Mouse (Mus musculus): Measurements from ENCODE around the gene Lemd1.

Lemd1 gene

DNA sequence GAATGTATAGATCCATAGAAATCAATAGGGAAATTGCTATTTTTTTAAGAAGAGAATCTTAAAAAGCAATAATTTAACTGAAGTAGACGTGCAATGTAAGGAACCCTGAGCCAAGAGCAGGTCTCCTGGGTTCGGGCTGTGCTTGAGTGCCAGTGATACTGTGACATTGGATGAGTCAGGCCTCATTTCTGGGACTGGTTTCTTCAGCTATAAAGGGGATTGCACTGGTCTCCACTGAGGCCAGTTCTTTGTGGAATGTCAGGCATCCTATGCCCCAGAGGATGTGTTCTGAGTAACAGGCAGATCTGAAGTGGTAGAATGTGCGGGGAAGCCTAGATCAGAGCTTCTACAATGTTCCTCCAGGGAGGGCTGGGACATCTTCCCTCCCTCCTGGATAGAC, 15.6 kb downstream of the Lemd1 start:
- CTCF ChIA-PET, result interaction anchor here in 2 of 4 experiments (1.0 to 1.6 kb wide), 3 partner anchors 14 to 149 kb away, joined by 3 to 5 read pairs (median 4); no protein-coding TSS in a partner anchor
- POLR2A ChIA-PET, result interaction anchor here in 2 of 4 experiments (0.5 to 11.8 kb wide), 7 partner anchors 12 to 183 kb away, joined by 3 to 100 read pairs (median 6); partner anchors contain the start of genes AC124108.1 (in 1 of the 2) and Lemd1 (in 1 of the 2)

DNA sequence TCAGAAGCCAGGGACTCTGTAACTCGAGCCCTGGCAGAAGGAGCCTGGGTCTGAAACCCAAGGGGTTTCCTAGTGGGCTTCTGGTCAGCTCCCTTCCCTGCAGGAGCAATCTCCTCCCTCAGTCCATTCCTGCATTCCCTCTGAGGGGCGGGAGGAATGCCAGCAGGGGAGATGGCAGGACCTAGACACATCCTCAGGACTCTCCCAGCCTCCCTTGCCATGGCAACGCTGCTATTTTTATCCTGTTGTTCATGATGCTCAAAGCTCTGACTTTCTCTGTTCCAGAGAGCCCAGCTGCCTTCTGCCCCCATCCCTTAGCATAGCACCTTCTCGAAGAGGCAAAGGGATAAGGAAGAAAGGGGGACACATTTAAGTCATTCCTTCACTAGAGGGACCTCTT, 16.9 kb downstream of the Lemd1 start:
- ChIA-PET POLR2A (interaction anchor here in 3 of 4 experiments (0.6 to 11.8 kb wide), 10 partner anchors 11 to 200 kb away, joined by 3 to 100 read pairs (median 5); partner anchors contain the start of genes AC124108.1 (in 1 of the 3) and Lemd1 (in 1 of the 3)), CTCF (interaction anchor here in 3 of 4 experiments (0.6 to 1.5 kb wide), 9 partner anchors 10 to 148 kb away, joined by 3 to 5 read pairs (median 3); no protein-coding TSS in a partner anchor)

DNA sequence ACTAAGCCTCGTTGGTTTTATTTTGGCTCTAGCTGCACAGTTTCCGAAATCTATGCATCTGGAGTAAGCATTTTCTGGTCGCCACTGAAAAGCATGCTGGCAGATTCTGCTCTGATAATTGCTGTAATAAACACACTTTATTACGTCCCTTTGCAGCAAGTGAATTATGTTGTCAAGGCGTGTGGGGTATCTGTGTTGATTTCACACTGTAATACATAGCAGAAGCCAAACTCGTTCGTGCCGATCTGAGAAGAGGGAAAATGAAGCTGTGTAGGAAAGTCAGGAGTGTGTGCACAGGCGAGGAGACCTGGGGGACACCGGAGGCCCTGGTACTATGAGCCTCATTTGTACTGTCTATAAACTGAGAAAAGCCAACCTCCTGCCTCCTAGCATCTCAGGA, 18.2 kb downstream of the Lemd1 start:
- ChIA-PET POLR2A (interaction anchor here in 3 of 4 experiments (1.0 to 11.8 kb wide), 9 partner anchors 9 to 201 kb away, joined by 3 to 100 read pairs (median 5); partner anchors contain the start of genes AC124108.1 (in 1 of the 3) and Lemd1 (in 1 of the 3)), CTCF (interaction anchor here in 3 of 4 experiments (0.7 to 5.0 kb wide), 12 partner anchors 9 to 242 kb away, joined by 3 to 91 read pairs (median 46); partner anchors contain the start of genes AC124108.1 (in 1 of the 3) and Lemd1 (in 1 of the 3))

DNA sequence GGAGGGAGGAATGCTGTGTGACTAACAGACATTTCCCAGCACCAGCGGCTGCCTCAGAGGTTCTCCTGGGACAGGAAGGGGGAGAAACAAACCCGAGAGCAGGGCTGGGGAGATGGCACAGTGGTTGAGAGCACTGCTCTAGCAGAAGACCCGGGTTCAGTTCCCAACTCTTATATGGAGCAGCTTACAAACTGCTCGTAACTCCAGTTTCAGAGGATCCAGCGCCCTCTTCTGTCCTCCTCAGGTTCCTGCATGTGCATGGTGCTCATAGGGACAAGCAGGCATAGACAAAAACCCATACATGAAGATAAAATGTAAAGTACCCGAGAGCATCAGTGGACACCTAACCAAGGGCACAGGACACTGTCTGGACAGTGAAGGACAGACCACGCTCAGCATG, 19.7 kb downstream of the Lemd1 start:
- ChIA-PET POLR2A (interaction anchor here (0.6 to 11.8 kb wide), 17 partner anchors 10 to 180 kb away, joined by 3 to 100 read pairs (median 4); partner anchors contain the start of genes AC124108.1 (in 1 of the 4) and Lemd1 (in 1 of the 4)), CTCF (interaction anchor here (0.6 to 5.0 kb wide), 77 partner anchors 8 to 779 kb away, joined by 3 to 105 read pairs (median 6); partner anchors contain the start of genes AC124108.1 (in 3 of the 4), Lemd1 (in 3 of the 4), Cdk18 (in 1 of the 4) and Elk4 (in 1 of the 4))

DNA sequence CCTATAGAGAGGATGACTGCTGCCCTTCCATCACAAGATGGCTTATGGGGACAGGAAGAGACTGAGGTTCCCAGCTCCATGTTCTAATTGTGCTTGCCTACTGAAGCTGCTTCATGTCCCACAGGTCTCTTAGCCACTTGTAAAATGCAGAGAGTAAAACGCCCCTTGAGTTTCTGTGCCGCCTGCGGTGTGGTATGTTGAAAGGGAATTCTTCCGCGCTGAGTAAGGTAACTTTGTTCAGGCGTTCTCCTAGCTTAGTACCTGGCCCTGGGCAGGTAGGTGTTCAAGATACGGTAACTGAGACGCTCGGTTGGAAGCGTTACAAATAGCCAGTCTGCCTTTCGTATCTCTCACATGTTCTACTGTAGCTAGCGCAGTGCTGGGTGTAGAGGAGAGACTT, 20.4 kb downstream of the Lemd1 start:
- ChIA-PET CTCF (interaction anchor here (0.5 to 5.0 kb wide), 78 partner anchors 8 to 1553 kb away, joined by 3 to 105 read pairs (median 6); partner anchors contain the start of genes AC124108.1 (in 3 of the 4), Lemd1 (in 3 of the 4), Cdk18 (in 2 of the 4) and Nuak2 (in 1 of the 4)), POLR2A (interaction anchor here (0.9 to 11.8 kb wide), 16 partner anchors 10 to 144 kb away, joined by 3 to 100 read pairs (median 4); partner anchors contain the start of genes AC124108.1 (in 1 of the 4) and Lemd1 (in 1 of the 4))

DNA sequence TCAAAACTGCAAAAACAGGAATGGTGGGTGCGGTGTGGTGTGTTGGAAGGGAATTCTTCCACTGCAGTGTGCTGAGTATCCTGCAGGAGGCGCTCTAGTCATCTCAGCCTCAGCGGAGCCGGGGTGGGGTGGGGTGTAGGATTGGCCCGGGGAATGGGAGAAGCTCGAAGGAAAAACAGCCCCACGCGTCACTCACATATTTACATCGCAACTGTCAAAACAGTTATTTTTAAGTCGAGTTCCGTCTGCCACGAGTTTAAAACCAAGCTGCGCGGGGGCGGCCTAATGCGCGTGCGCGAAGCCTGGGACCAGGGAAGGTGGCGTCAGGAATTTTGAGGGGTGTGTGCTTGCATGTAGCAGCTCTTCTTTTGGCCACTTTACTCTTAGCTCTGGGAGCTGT, 21.0 kb downstream of the Lemd1 start:
- ChIA-PET POLR2A (interaction anchor here in 3 of 4 experiments (0.7 to 11.8 kb wide), 16 partner anchors 10 to 204 kb away, joined by 3 to 100 read pairs (median 4); partner anchors contain the start of genes AC124108.1 (in 1 of the 3) and Lemd1 (in 1 of the 3)), CTCF (interaction anchor here (0.5 to 5.0 kb wide), 105 partner anchors 8 to 1553 kb away, joined by 3 to 105 read pairs (median 4); partner anchors contain the start of genes AC124108.1 (in 3 of the 4), Lemd1 (in 3 of the 4), Cdk18 (in 2 of the 4) and Nuak2 (in 1 of the 4))

DNA sequence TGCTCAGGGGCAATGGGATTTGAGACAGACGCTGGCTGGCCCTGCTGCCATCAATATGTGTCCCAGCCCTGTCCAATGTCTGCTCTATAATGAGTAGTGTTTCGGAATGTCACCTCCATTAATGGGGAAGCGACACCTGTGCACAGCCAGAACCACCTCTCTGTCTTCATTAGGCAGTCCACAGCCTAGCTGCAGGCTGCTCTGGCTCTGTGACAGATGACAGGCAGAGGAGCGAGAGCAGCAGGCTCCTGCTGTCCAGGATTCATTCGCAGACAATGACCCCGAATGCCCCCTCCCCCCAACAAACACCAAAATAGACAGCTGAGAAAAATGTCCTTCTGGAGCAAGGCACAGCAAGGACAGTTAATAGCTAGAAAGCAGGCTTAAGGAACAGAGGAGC, 21.8 kb downstream of the Lemd1 start:
- ChIA-PET CTCF (interaction anchor here (0.7 to 5.0 kb wide), 31 partner anchors 9 to 396 kb away, joined by 3 to 105 read pairs (median 5); partner anchors contain the start of genes AC124108.1 (in 2 of the 4), Cdk18 (in 2 of the 4) and Lemd1 (in 2 of the 4)), POLR2A (interaction anchor here in 3 of 4 experiments (0.6 to 11.8 kb wide), 10 partner anchors 12 to 803 kb away, joined by 3 to 100 read pairs (median 4); partner anchors contain the start of genes AC124108.1 (in 1 of the 3) and Lemd1 (in 1 of the 3))

DNA sequence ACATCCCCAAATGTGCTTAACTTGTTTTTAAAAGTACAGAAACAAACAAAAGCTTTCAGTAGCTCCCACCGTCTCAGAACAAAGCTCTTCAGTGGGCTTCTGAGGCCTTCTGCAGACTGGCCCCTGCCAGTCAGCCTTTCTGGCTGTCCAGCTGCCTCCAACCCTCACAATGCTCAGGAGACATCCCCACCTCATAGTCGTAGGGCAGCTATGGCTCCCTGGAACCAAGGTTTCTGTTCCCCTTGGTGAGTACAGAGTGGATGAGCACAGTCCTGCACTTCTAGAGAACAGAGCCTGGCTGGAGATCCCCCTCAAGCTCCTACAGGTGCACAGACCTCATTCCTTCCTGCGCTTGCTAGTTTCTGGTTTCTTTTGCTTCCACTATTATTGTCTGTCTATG, 25.0 kb downstream of the Lemd1 start:
- POLR2A ChIA-PET, result no interaction called here
- CTCF ChIA-PET, result interaction anchor here in 2 of 4 experiments (0.5 to 1.0 kb wide), 6 partner anchors 19 to 216 kb away, joined by 3 to 7 read pairs (median 4); no protein-coding TSS in a partner anchor

DNA sequence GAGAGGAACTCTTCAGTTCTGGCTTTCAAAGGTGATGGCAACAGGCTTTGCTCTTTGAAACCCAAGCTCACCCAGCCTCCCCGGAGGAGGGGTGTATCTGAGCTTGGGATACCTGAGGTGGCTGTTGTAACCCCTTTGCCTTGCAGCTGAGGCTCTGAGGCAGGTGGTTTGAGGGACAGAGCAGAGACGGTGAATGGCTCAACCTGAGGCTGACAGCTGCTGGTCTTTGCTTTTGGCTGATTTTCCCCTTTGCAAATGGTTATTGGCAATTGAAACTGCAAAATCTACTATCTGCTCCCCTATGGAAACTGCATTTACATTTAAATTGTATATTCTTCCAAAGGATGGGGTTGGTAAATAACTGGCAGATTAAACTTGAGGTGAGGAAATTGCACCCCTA, 30.4 kb downstream of the Lemd1 start:
- ChIA-PET CTCF (interaction anchor here in 3 of 4 experiments (0.6 to 3.5 kb wide), 14 partner anchors 10 to 170 kb away, joined by 3 to 24 read pairs (median 3); no protein-coding TSS in a partner anchor), POLR2A (interaction anchor here in 3 of 4 experiments (0.6 to 2.1 kb wide), 13 partner anchors 10 to 250 kb away, joined by 3 to 6 read pairs (median 3); no protein-coding TSS in a partner anchor)

DNA sequence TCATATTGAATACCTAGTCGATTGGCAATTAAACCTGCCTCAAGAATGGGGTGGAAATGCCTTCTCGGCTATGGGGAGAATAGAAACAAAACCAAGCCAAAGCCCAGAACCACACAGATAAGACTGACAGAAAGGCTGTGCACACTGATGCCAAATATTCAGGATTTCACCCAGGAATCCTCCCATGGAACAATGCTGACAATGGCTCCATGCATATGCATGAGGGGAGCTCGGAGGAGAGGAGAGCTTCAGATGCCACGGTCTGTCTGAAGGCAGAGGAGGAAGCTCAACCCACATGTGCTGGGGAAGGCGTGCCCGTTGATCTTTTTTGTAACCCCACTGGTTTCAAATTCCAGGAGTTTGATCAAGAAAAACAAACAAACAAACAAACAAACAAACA, 30.9 kb downstream of the Lemd1 start:
- ChIA-PET CTCF (interaction anchor here in 3 of 4 experiments (0.5 to 3.5 kb wide), 14 partner anchors 10 to 170 kb away, joined by 3 to 24 read pairs (median 3); no protein-coding TSS in a partner anchor), POLR2A (interaction anchor here in 3 of 4 experiments (0.7 to 2.1 kb wide), 13 partner anchors 10 to 255 kb away, joined by 3 to 6 read pairs (median 3); partner anchors contain the start of gene Rbbp5 (in 1 of the 3))

DNA sequence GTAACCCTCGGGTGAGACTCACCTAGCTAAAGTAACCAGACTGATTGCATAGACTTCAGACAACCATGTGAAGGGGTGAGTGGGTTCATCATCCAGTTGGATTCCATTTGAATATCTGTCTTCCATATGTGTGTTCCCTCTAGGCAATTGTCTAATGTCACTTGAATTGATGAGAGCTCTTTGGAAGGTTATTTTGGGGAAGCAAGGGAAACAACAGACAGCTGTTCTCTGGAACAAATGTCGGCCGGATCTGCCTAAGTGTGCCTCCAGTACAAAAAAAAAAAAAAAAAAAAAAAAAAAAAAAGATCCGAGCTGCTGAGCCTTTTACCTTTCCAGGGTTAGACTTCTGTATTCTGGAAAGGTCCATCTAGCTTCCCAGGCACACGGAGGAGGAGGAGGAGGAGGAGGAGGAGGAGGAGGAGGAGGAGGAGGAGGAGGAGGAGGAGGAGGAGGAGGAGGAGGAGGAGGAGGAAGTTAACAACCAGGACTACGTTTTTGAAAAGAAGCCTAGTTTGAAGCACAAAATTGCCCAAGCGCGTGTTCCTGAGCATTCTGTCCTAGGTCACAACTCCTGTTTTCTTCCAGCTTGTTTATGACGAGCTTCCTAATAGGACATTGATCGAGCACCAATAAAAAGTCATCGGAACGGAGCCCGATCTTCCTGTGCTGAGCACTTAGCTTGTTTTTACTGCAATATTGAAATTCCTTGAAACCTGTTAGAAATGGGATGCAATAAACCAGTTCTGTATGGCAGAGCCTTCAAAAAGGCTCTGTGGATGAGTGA, 35.3 kb downstream of the Lemd1 start:
- CTCF ChIA-PET, result interaction anchor here (0.6 to 2.7 kb wide), 23 partner anchors 9 to 628 kb away, joined by 3 to 12 read pairs (median 4); partner anchors contain the start of gene Tmcc2 (in 1 of the 4)
- POLR2A ChIA-PET, result interaction anchor here (0.5 to 1.5 kb wide), 8 partner anchors 8 to 223 kb away, joined by 3 to 9 read pairs (median 4); no protein-coding TSS in a partner anchor

DNA sequence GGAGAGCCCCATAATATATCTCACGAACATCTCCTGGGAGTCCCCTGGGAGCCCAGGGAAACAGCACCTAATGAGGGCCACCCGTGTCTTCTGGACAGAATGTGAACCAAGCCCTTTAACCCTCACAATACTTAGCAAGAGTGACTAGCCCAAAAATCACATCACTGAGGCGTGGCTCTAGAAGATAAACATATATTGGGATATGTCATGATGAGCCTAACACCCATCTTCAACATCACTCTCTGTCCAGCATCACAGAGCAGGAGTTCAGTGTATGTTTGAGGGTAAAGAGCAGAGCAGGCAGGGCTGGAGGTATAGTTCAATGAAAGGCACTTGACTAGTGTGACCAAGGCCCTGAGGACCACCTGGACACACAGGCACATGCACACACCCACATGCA, 38.4 kb downstream of the Lemd1 start, which contains the start of gene Gm10188:
Gene Gm10188, minus strand, starts transcription at position 101 of the 400 bp plus-strand sequence.
- POLR2A ChIA-PET, result no interaction called here
- CTCF ChIA-PET, result interaction anchor here in 2 of 4 experiments (0.8 to 1.5 kb wide), 4 partner anchors 17 to 126 kb away, joined by 3 to 4 read pairs (median 3); no protein-coding TSS in a partner anchor

DNA sequence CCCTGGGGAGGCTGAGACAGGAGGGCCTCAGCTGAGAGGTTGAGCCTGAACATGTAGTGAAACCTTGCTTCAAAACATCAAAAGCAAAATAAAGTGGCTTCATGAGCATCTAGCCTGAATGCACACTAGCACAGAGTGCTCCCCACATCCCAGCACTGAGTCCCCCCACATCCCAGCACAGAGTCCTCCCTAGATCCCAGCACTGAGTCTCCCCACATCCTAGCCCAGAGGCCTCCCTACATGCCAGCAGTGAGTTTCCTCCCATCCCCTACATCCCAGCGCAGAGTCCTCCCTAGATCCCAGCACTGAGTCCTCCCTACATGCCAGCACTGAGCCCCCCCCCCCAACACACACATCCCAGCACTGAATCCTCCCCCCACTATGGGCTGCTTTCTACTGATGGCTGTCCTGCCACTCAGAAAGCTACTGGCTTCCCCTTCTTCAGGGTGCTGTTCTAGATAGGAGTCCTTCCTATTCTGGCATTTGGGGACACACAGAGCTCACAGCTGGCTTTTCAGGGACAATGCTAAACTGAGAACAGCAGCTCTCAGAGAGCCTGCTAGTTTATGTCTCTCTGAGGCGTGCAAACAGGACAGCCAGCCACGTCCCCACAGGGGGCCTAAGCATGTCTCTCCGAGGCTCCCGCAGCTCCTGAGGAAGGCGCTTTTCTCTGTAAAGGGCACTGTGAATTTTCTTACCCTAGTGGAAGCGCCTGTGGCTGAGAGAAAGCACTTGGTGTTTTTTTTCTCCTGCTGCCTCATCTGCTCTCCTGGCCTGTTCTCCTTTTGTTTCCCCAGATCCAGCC, 40.4 kb downstream of the Lemd1 start:
- CTCF ChIA-PET, result interaction anchor here in 3 of 4 experiments (0.5 to 1.6 kb wide), 5 partner anchors 21 to 736 kb away, joined by 3 to 4 read pairs (median 3); no protein-coding TSS in a partner anchor

DNA sequence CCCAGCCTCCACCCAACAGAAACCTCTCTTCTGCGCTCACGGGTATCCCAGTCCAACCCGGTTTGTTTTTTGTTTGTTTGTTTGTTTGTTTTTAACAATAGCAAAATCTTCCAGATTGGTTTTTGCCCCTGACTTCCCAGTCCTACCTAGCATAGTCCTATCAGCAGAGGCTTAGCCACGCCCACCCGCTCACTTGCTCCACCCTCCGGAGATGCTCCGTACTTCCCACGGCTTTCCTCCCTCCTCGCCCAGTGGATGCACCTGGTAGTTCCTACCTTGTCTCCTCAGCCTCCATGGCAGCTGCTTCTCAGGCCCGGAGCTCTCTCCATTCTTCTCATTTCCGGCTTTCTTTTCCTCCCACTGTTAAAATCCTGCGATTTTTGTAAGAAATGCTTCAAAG, 42.3 kb downstream of the Lemd1 start:
- POLR2A ChIA-PET, result interaction anchor here in 3 of 4 experiments (0.6 to 1.2 kb wide), 7 partner anchors 19 to 289 kb away, joined by 3 read pairs; no protein-coding TSS in a partner anchor
- CTCF ChIA-PET, result interaction anchor here (0.6 to 7.2 kb wide), 13 partner anchors 9 to 433 kb away, joined by 3 to 75 read pairs (median 6); no protein-coding TSS in a partner anchor

More for the DNA sequence above, 40.4 kb downstream of the Lemd1 start:
- POLR2A ChIA-PET, result interaction anchor here in 1 of 4 experiments (0.6 to 1.3 kb wide), 5 partner anchors 28 to 149 kb away, joined by 3 to 5 read pairs (median 3); no protein-coding TSS in a partner anchor

DNA sequence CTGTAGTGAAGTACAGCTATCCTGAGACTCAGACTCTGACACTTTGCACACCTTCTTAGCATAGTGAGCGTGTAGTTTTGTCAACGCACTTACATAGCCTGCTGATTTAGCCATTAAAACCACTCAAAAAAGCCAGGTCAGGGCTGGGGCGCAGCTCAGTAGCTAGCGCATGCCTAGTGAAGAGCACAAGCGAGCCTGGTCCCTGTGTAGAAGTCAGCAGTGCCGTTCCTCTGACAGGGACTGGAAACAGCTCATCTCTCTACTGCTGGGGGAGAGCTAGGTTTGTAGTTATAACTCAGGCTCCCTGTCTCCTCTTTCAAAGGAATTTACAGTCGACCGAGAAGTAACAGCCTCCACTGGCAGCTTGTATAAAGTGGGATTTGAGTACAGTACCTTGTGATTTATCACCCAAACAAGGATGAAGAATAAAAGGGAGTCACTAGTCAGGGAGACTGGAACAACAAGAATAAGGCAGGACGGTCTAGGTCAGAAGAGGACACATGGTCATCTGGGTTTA, 43.6 kb downstream of the Lemd1 start:
- ChIA-PET POLR2A (interaction anchor here in 3 of 4 experiments (0.5 to 2.1 kb wide), 12 partner anchors 12 to 348 kb away, joined by 3 to 8 read pairs (median 4); no protein-coding TSS in a partner anchor), CTCF (interaction anchor here (0.5 to 7.2 kb wide), 24 partner anchors 8 to 577 kb away, joined by 3 to 75 read pairs (median 5); partner anchors contain the start of genes AC124108.1 (in 1 of the 4) and Lemd1 (in 1 of the 4))
